Mouse (Mus musculus): ENCODE measurements around the gene Cav1. TPM values are rescaled to one million over a fixed set of nuclear protein-coding genes. Genes with fewer than 3 reads are reported as not detected.

The Cav1 gene
- polyA plus RNA-seq, 1 experiment from 2014 or later = 433 TPM

DNA sequence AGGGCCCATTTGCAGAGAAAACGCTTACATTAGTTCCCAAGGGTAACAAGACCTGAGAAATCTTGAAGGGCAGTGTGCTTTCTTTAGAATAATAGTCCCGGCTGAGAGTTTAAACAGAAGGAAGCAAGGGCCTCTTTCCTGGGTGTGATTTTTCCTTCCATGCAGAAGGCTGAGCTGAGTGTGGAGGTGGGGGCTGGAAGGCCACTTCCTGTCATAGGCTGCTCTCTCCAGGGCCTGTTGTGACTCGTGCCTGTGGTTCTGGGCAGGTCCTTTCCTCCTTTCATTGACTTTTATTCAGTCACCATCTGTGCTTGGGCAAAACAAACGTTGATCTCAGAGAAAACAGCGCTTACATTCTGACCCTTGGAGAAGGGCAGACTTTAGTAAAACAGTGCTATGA lies 24.0 kb upstream of the Cav1 start:
- H3K27ac ChIP-seq (ENCODE audit: low read length) = peak overlapping the region; percentile 93
- H3K9ac ChIP-seq (ENCODE audit: low read length) = peak overlapping the region; percentile 81

GRCm38 (mm10) chr6:17283834-17284233 lies 22.3 kb upstream of the Cav1 start:
- Histone ChIP-seq H3K4me3 (replicated peaks; ENCODE audit: low read length) (no peak overlapping the region), H3K4me2 (ENCODE audit: low read depth, low read length) (no peak overlapping the region), H3K27me3 (ENCODE audit: control insufficient read depth, insufficient read depth, low read length) (no peaks in the 10 kb centered on the region), H3K36me3 (ENCODE audit: control insufficient read depth, insufficient read depth, low read length) (no peaks in the 10 kb centered on the region), H3K9ac (ENCODE audit: low read length) (no peak overlapping the region), H3K9me3 (replicated peaks; ENCODE audit: control insufficient read depth, low read length) (no peaks in the 10 kb centered on the region), H3K4me1 (ENCODE audit: control insufficient read depth, insufficient read depth, low read length) (0 out of 2 replicates have a peak, but pooled peaks cover 10% of the 10 kb centered on the region), H3K27ac (ENCODE audit: low read length) (no peak overlapping the region)
- 61% methylated on average over 3 of the region's 3 CpGs for WGBS
- no peak for ATAC-seq (ENCODE audit: insufficient read depth, low FRiP score)

More for the DNA sequence above, 24.0 kb upstream of the Cav1 start:
- peak; percentile 59; the same call in 1 of the 2 replicates for ATAC-seq (ENCODE audit: insufficient read depth, low FRiP score)
- H3K4me2 ChIP-seq (ENCODE audit: low read depth, low read length) = peak overlapping the region; percentile 81
- 0 out of 2 replicates have a peak, but pooled peaks cover 10% of the 10 kb centered on the region for H3K4me1 ChIP-seq (ENCODE audit: control insufficient read depth, insufficient read depth, low read length)
- peak overlapping the region; percentile 61 for H3K4me3 ChIP-seq (replicated peaks; ENCODE audit: low read length)
- H3K27me3 ChIP-seq (ENCODE audit: control insufficient read depth, insufficient read depth, low read length) = no peaks in the 10 kb centered on the region
- WGBS = 20% methylated on average over 5 of the region's 5 CpGs
- H3K9me3 ChIP-seq (replicated peaks; ENCODE audit: control insufficient read depth, low read length) = no peaks in the 10 kb centered on the region
- no peaks in the 10 kb centered on the region for H3K36me3 ChIP-seq (ENCODE audit: control insufficient read depth, insufficient read depth, low read length)

- no peak overlapping the region for H3K4me3 ChIP-seq (replicated peaks; ENCODE audit: low read length)
- H3K4me2 ChIP-seq (ENCODE audit: low read depth, low read length) = no peak overlapping the region
- H3K27me3 ChIP-seq (ENCODE audit: control insufficient read depth, insufficient read depth, low read length) = no peaks in the 10 kb centered on the region
- H3K9ac ChIP-seq (ENCODE audit: low read length) = no peak overlapping the region
- 57% methylated on average over 4 of the region's 4 CpGs for WGBS
- no peak overlapping the region for H3K27ac ChIP-seq (ENCODE audit: low read length)
- H3K9me3 ChIP-seq (replicated peaks; ENCODE audit: control insufficient read depth, low read length) = no peaks in the 10 kb centered on the region
- no peak for ATAC-seq (ENCODE audit: insufficient read depth, low FRiP score)
- H3K36me3 ChIP-seq (ENCODE audit: control insufficient read depth, insufficient read depth, low read length) = no peaks in the 10 kb centered on the region
- 0 out of 2 replicates have a peak, but pooled peaks cover 5% of the 10 kb centered on the region for H3K4me1 ChIP-seq (ENCODE audit: control insufficient read depth, insufficient read depth, low read length)
Observed at GRCm38 (mm10) chr6:17286381-17286780, 19.8 kb upstream of the Cav1 start.

DNA sequence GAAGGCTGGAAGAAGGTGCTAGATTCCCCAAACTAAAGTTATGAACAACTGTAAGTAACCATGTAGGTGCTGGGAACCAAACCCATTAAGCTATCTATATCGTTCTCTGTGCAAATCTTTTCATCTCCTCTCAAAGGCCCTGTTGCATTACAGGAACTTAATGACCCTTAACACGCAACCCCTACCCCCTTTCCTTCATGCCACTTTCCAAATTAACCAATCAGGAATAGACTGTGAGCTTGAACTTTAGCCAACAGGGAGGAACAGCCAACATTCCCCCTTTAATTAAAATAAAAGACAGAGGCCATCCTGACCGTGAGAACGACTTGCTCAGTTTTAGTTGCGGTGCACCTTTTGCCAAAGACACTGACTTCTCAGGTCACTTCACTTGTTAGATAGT lies 11.0 kb upstream of the Cav1 start:
- Histone ChIP-seq H3K4me3 (replicated peaks; ENCODE audit: low read length) (no peak overlapping the region), H3K9me3 (replicated peaks; ENCODE audit: control insufficient read depth, low read length) (no peaks in the 10 kb centered on the region), H3K4me2 (ENCODE audit: low read depth, low read length) (no peak overlapping the region), H3K9ac (ENCODE audit: low read length) (no peak overlapping the region), H3K4me1 (ENCODE audit: control insufficient read depth, insufficient read depth, low read length) (no peaks in the 10 kb centered on the region), H3K27ac (ENCODE audit: low read length) (no peak overlapping the region), H3K36me3 (ENCODE audit: control insufficient read depth, insufficient read depth, low read length) (no peaks in the 10 kb centered on the region), H3K27me3 (ENCODE audit: control insufficient read depth, insufficient read depth, low read length) (no peaks in the 10 kb centered on the region)
- ATAC-seq (ENCODE audit: insufficient read depth, low FRiP score) = no peak
- 78% methylated on average over 5 of the region's 5 CpGs for WGBS

DNA sequence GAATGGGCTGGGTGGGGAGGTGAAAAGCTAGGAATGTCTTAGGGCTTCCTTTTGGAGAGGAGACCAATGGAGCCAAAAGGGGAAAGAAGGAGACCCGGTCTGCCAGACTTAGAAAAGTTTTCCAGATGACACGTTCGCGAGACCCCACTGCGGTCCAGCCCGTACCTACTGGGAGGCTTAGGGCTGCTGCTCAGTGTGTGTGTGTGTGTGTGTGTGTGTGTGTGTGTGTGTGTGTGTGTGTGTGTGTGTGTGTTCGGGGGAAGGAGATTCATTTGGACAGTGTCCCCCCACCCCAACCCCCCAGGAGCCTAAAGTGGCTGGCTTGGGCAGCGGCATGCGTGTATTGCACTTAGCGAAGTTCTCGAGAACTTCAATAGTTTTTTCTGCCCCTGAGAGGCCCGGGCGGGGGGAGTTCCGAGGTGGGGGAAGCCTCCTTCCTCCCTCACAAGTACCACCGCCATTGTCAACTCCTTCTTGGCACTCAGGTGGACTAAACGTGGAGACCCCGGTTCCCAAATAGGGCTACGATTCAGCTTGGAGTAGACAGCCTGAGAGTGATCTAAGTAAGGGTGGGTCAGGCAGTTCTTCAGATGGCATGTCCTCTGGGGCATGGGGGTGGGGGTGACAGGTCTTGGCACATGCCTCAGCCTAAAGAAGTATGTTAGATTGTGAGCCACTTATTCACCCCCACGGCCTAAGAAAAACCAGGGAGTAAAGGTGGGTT lies 629 bp downstream of the Cav1 start:
- Histone ChIP-seq H3K27me3 (ENCODE audit: control insufficient read depth, insufficient read depth, low read length) (no peaks in the 10 kb centered on the region), H3K4me3 (replicated peaks; ENCODE audit: low read length) (peak overlapping the region; percentile 76), H3K27ac (ENCODE audit: low read length) (peak overlapping the region; percentile 97), H3K36me3 (ENCODE audit: control insufficient read depth, insufficient read depth, low read length) (no peaks in the 10 kb centered on the region), H3K4me1 (ENCODE audit: control insufficient read depth, insufficient read depth, low read length) (peaks cover 16% of the 10 kb centered on the region; the same call in 1 of the 2 replicates), H3K9ac (ENCODE audit: low read length) (peak overlapping the region; percentile 84), H3K9me3 (replicated peaks; ENCODE audit: control insufficient read depth, low read length) (no peaks in the 10 kb centered on the region), H3K4me2 (ENCODE audit: low read depth, low read length) (peak overlapping the region; percentile 93)
- WGBS = under 1% methylated on average over 19 of the region's 19 CpGs
- ATAC-seq (ENCODE audit: insufficient read depth, low FRiP score) = peak; percentile 12

DNA sequence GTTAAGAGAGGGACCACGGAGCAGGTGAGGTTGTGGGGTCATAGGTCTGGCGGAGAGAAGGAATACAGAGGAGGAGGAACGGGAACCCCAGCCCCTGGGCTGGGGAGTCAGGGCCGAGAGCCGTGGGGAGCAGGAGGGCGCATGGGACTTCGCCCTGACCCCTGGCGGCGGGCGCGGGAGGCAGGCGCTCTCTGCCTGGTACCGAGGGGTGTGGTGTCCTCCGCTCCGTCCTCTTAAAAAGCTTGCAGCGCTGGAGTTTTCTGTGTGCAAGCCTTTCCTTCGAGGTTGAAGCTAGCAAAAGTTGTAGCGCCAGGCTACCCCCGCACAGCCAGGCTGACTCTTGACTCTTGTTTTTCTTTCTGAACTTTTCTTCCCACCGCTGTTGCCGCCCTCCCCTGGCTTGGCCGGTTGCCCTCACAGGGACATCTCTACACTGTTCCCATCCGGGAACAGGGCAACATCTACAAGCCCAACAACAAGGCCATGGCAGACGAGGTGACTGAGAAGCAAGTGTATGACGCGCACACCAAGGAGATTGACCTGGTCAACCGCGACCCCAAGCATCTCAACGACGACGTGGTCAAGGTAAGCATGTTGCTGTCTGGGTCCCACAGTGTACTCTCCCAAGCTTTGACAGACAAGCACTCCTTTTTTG lies 1.5 kb downstream of the Cav1 start:
- no peaks in the 10 kb centered on the region for H3K36me3 ChIP-seq (ENCODE audit: control insufficient read depth, insufficient read depth, low read length)
- no peaks in the 10 kb centered on the region for H3K27me3 ChIP-seq (ENCODE audit: control insufficient read depth, insufficient read depth, low read length)
- H3K4me3 ChIP-seq (replicated peaks; ENCODE audit: low read length) = peak overlapping the region; percentile 76
- peak overlapping the region; percentile 93 for H3K4me2 ChIP-seq (ENCODE audit: low read depth, low read length)
- peak overlapping the region; percentile 97 for H3K27ac ChIP-seq (ENCODE audit: low read length)
- ATAC-seq (ENCODE audit: insufficient read depth, low FRiP score) = peak; percentile 82
- no peaks in the 10 kb centered on the region for H3K9me3 ChIP-seq (replicated peaks; ENCODE audit: control insufficient read depth, low read length)
- 4% methylated on average over 30 of the region's 31 CpGs for WGBS
- H3K4me1 ChIP-seq (ENCODE audit: control insufficient read depth, insufficient read depth, low read length) = peaks cover 18% of the 10 kb centered on the region; the same call in 1 of the 2 replicates
- peak overlapping the region; percentile 84 for H3K9ac ChIP-seq (ENCODE audit: low read length)

DNA sequence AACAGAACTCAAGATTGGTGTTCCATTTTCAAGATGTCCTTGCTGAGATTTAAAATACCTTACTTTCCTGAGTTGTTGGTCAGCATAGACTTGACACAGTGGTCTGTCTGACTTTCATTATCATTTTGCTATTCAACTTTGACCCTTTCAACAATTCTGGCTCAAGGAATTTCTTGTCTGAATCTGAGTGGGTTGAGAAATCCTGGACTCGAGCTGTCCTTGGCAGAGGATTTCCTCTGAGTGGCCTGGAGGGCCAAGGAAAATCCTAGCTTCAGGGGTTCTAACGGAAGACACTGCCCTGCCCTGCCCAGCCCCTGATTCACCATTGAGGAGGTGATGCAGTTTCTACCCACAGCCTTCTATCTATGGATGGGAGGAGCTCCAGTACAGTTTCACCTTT lies 2.5 kb downstream of the Cav1 start:
- peak overlapping the region; percentile 93 for H3K4me2 ChIP-seq (ENCODE audit: low read depth, low read length)
- H3K4me1 ChIP-seq (ENCODE audit: control insufficient read depth, insufficient read depth, low read length) = peaks cover 18% of the 10 kb centered on the region; the same call in 1 of the 2 replicates
- peak overlapping the region; percentile 55; the same call in 1 of the 2 replicates for H3K9ac ChIP-seq (ENCODE audit: low read length)
- H3K27ac ChIP-seq (ENCODE audit: low read length) = 0 out of 2 replicates have a peak overlapping the region, but pooled peaks have one; percentile 29
- H3K36me3 ChIP-seq (ENCODE audit: control insufficient read depth, insufficient read depth, low read length) = no peaks in the 10 kb centered on the region
- H3K9me3 ChIP-seq (replicated peaks; ENCODE audit: control insufficient read depth, low read length) = no peaks in the 10 kb centered on the region
- 35% methylated on average over 2 of the region's 2 CpGs for WGBS
- no peak for ATAC-seq (ENCODE audit: insufficient read depth, low FRiP score)
- H3K4me3 ChIP-seq (replicated peaks; ENCODE audit: low read length) = peak overlapping the region; percentile 76
- H3K27me3 ChIP-seq (ENCODE audit: control insufficient read depth, insufficient read depth, low read length) = no peaks in the 10 kb centered on the region

- Histone ChIP-seq H3K9ac (ENCODE audit: low read length) (0 out of 2 replicates have a peak overlapping the region, but pooled peaks have one; percentile 12), H3K4me2 (ENCODE audit: low read depth, low read length) (peak overlapping the region; percentile 93), H3K36me3 (ENCODE audit: control insufficient read depth, insufficient read depth, low read length) (no peaks in the 10 kb centered on the region), H3K4me3 (replicated peaks; ENCODE audit: low read length) (peak overlapping the region; percentile 76), H3K27ac (ENCODE audit: low read length) (0 out of 2 replicates have a peak overlapping the region, but pooled peaks have one; percentile 24), H3K27me3 (ENCODE audit: control insufficient read depth, insufficient read depth, low read length) (no peaks in the 10 kb centered on the region), H3K9me3 (replicated peaks; ENCODE audit: control insufficient read depth, low read length) (no peaks in the 10 kb centered on the region), H3K4me1 (ENCODE audit: control insufficient read depth, insufficient read depth, low read length) (peaks cover 18% of the 10 kb centered on the region; the same call in 1 of the 2 replicates)
- no peak for ATAC-seq (ENCODE audit: insufficient read depth, low FRiP score)
- 60% methylated on average over 2 of the region's 2 CpGs for WGBS
Observed at GRCm38 (mm10) chr6:17309260-17309659, 3.1 kb downstream of the Cav1 start.

GRCm38 (mm10) chr6:17314241-17314640 lies 8.1 kb downstream of the Cav1 start:
- Histone ChIP-seq H3K36me3 (ENCODE audit: control insufficient read depth, insufficient read depth, low read length) (no peaks in the 10 kb centered on the region; the same call in 1 of the 2 replicates), H3K9ac (ENCODE audit: low read length) (no peak overlapping the region), H3K27ac (ENCODE audit: low read length) (no peak overlapping the region), H3K9me3 (replicated peaks; ENCODE audit: control insufficient read depth, low read length) (no peaks in the 10 kb centered on the region), H3K4me3 (replicated peaks; ENCODE audit: low read length) (no peak overlapping the region), H3K4me1 (ENCODE audit: control insufficient read depth, insufficient read depth, low read length) (peaks cover 22% of the 10 kb centered on the region), H3K4me2 (ENCODE audit: low read depth, low read length) (no peak overlapping the region), H3K27me3 (ENCODE audit: control insufficient read depth, insufficient read depth, low read length) (no peaks in the 10 kb centered on the region)
- no peak for ATAC-seq (ENCODE audit: insufficient read depth, low FRiP score)
- 80% methylated on average over 2 of the region's 2 CpGs for WGBS

All from stomach, embryonic 16.5 days (tissue).